9 mouse cellular contexts compared by ENCODE assay signal in genomic region chr11:107044321-107044720, GRCm38 (mm10). TPM values are rescaled to one million over a fixed set of nuclear protein-coding genes. Genes with fewer than 3 reads are reported as not detected.
DNase-seq lines count a peak whose midpoint lies in the region; ATAC-seq and TF ChIP-seq lines count a peak whose summit lies in the region.
"Had no signal": no experiment of that assay in that cellular context is flagged by ENCODE, and none has a peak within 500 bp of the region (broad histone marks: within the 10 kb centered on the region; RNA-seq: fewer than 3 reads in every experiment).

No protein-coding gene starts in this region.

- H3K36me3 ChIP-seq in hindbrain, postnatal 0 days (ENCODE audit: insufficient read depth, low read length) = peaks cover 43% of the 10 kb centered on the region
- peaks cover 60% of the 10 kb centered on the region for H3K36me3 ChIP-seq in neural tube, embryonic 15.5 days

- H3K27me3 ChIP-seq in hindbrain, postnatal 0 days (ENCODE audit: insufficient read depth, low read length) = no peaks in the 10 kb centered on the region
- H3K27me3 ChIP-seq in neural tube, embryonic 15.5 days (replicated peaks) = no peaks in the 10 kb centered on the region
- H3K27me3 ChIP-seq: stomach, embryonic 15.5 days had no signal

- H3K27ac ChIP-seq in hindbrain, postnatal 0 days = no peak overlapping the region
- no peak overlapping the region for H3K27ac ChIP-seq in neural tube, embryonic 15.5 days (replicated peaks)
- H3K27ac ChIP-seq: stomach, embryonic 15.5 days had no signal

- peak; percentile 83 for TF ChIP-seq CTCF in hindbrain, postnatal 0 days (IDR thresholded peaks at IDR 0.05; ENCODE audit: low read depth)

- H3K4me3 ChIP-seq in hindbrain, postnatal 0 days (ENCODE audit: low read length) = no peak overlapping the region
- H3K4me3 ChIP-seq in neural tube, embryonic 15.5 days (replicated peaks) = no peak overlapping the region
- H3K4me3 ChIP-seq: stomach, embryonic 15.5 days had no signal

- no peak overlapping the region for H3K9ac ChIP-seq in hindbrain, postnatal 0 days (replicated peaks; ENCODE audit: low read length)
- H3K9ac ChIP-seq in neural tube, embryonic 15.5 days (replicated peaks) = no peak overlapping the region
- H3K9ac ChIP-seq: stomach, embryonic 15.5 days had no signal

- 49% methylated on average over 5 of the region's 5 CpGs for WGBS in hindbrain, postnatal 0 days
- 55% methylated on average over 5 of the region's 5 CpGs for WGBS in neural tube, embryonic 15.5 days

- H3K4me2 ChIP-seq in hindbrain, postnatal 0 days (ENCODE audit: low read depth, low read length) = no peak overlapping the region
- H3K4me2 ChIP-seq in neural tube, embryonic 15.5 days = no peak overlapping the region
- H3K4me2 ChIP-seq: stomach, embryonic 15.5 days had no signal

- H3K9me3 ChIP-seq in hindbrain, postnatal 0 days (ENCODE audit: low read length) = no peaks in the 10 kb centered on the region
- H3K9me3 ChIP-seq in neural tube, embryonic 15.5 days (replicated peaks) = no peaks in the 10 kb centered on the region
- H3K9me3 ChIP-seq: stomach, embryonic 15.5 days had no signal

- peak; percentile 70; the same call in 1 of the 2 replicates for ATAC-seq in hindbrain, postnatal 0 days
- ATAC-seq in neural tube, embryonic 15.5 days (ENCODE audit: low FRiP score) = peak; percentile 45; the same call in 1 of the 2 replicates

- peak; percentile 43 for DNase-seq in ovary, postnatal 36 days (ENCODE audit: low spot score)
- no peak for DNase-seq in ovary, adult 18-20 months (ENCODE audit: low spot score)
- DNase-seq in adrenal gland, adult (ENCODE audit: inconsistent age in 2 of 2, low spot score in 1 of 2) = peak; percentile 75 to 92
- peak; percentile 84 for DNase-seq in embryo, embryonic 10.5 days (ENCODE audit: low spot score)
- DNase-seq in hindbrain, postnatal 0 days (ENCODE audit: low spot score) = peak; percentile 87
- DNase-seq in liver = peak; percentile 86
- peak; percentile 86 for DNase-seq in thymus, postnatal 4 days

- no peaks in the 10 kb centered on the region for H3K4me1 ChIP-seq in hindbrain, postnatal 0 days (ENCODE audit: insufficient read depth, low read length)
- no peaks in the 10 kb centered on the region for H3K4me1 ChIP-seq in neural tube, embryonic 15.5 days
- H3K4me1 ChIP-seq: stomach, embryonic 15.5 days had no signal

RNA-seq across cellular contexts. Expression of gene 1810010H24Rik, which starts 18.8 kb away (rescaled TPM):
- 6.8 and 9.7 TPM in 2 replicates for total RNA-seq in hindbrain, postnatal 0 days (2014; rRNA removed)
- polyA plus RNA-seq in hindbrain, postnatal 0 days (2015; fragmentation: Nextera tagmentation; extraction: Ambion mirVana) = 10.6 and 12.0 TPM in 2 replicates
- 6.6 and 7.6 TPM in 2 replicates for polyA plus RNA-seq in neural tube, embryonic 15.5 days (2015; fragmentation: Nextera tagmentation; extraction: Ambion mirVana)

RNA-seq across cellular contexts. Expression of gene Kpna2, which starts 45.0 kb away (rescaled TPM):
- total RNA-seq in hindbrain, postnatal 0 days (2014; rRNA removed) = 85.8 and 94.4 TPM in 2 replicates
- polyA plus RNA-seq in hindbrain, postnatal 0 days (2015; fragmentation: Nextera tagmentation; extraction: Ambion mirVana) = 106 and 111 TPM in 2 replicates
- polyA plus RNA-seq in neural tube, embryonic 15.5 days (2015; fragmentation: Nextera tagmentation; extraction: Ambion mirVana) = 120 and 190 TPM in 2 replicates
